Mouse (Mus musculus): ENCODE measurements around the gene Rora. TPM values are rescaled to one million over a fixed set of nuclear protein-coding genes. Genes with fewer than 3 reads are reported as not detected.

Rora gene
- polyA plus RNA-seq, 1 experiment from 2014 or later: 12.6 TPM

DNA sequence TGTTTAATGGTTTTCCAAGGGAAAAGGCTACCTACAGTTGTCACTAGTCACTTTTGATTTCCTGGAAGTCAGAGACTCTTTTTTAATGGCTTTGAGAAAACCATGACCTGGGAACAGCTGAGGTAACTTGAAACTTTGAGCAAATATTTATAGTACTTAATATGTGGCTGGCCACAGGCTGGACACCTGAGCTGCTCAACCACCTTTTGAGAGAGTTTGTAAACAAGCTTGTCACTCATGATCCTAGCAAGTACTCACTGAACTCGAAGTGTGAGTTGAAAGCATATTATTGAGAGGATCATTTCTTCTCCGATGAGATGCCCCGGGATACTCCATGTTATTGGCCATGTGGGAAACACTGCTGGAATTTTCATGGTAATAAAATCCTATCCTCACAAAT lies 353.1 kb downstream of the Rora start:
- Histone ChIP-seq H3K27ac (no peak overlapping the region), H3K9ac (no peak overlapping the region), H3K4me2 (no peak overlapping the region), H3K4me1 (no peaks in the 10 kb centered on the region), H3K4me3 (no peak overlapping the region), H3K27me3 (no peaks in the 10 kb centered on the region), H3K36me3 (ENCODE audit: poor library complexity, severe bottlenecking) (no peaks in the 10 kb centered on the region), H3K9me3 (replicated peaks) (no peaks in the 10 kb centered on the region)
- ATAC-seq: no peak
- 83% methylated on average over 3 of the region's 3 CpGs for WGBS

DNA sequence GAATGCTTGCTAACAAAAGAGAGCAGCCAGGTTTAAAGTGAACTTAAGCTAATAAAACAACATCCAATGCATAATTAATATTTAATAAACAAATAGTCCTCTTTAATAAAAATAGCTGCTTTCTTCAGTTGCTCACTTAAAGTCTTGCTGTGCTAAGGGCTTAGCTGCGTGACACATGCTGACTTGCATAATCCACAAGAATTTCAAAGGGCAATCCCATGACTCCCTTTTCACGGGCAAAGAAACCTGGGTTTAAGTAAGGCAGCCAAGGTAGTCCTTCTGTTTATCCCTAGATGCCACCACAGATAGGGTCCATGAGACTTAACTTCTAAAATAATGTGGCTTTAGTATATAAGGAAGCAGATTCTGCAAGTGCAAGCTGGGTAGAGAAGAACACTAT lies 355.1 kb downstream of the Rora start:
- Histone ChIP-seq H3K27ac (no peak overlapping the region), H3K4me2 (no peak overlapping the region), H3K9me3 (replicated peaks) (no peaks in the 10 kb centered on the region), H3K27me3 (no peaks in the 10 kb centered on the region), H3K9ac (no peak overlapping the region), H3K36me3 (ENCODE audit: poor library complexity, severe bottlenecking) (no peaks in the 10 kb centered on the region), H3K4me3 (no peak overlapping the region), H3K4me1 (peaks cover 3% of the 10 kb centered on the region; the same call in 1 of the 2 replicates)
- no peak for ATAC-seq
- 63% methylated on average over 2 of the region's 2 CpGs for WGBS

DNA sequence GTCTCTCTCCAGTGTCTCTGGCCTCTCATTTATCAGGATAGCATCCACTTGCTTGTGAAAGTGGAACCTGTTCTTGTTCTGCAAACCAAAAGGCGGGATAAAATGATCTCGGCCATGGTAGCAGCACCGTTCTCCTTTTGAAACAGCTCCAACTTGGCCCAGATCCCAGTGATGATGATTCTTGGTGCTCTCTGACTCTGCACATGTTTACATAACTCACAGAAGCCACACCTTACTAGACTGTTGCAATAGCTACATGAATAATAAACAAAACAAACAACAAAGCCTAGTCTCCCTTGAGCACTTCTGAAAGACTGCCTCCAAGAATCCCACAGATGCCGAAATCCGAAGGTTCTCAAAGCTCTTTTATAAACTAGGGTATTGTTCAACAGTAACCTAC lies 357.3 kb downstream of the Rora start:
- no peak for ATAC-seq
- H3K9me3 ChIP-seq (replicated peaks): no peaks in the 10 kb centered on the region
- no peaks in the 10 kb centered on the region for H3K36me3 ChIP-seq (ENCODE audit: poor library complexity, severe bottlenecking)
- H3K4me3 ChIP-seq: no peak overlapping the region
- peaks cover 3% of the 10 kb centered on the region; the same call in 1 of the 2 replicates for H3K4me1 ChIP-seq
- no peak overlapping the region for H3K27ac ChIP-seq
- 70% methylated on average over 5 of the region's 5 CpGs for WGBS
- H3K4me2 ChIP-seq: no peak overlapping the region
- no peaks in the 10 kb centered on the region for H3K27me3 ChIP-seq
- H3K9ac ChIP-seq: no peak overlapping the region

DNA sequence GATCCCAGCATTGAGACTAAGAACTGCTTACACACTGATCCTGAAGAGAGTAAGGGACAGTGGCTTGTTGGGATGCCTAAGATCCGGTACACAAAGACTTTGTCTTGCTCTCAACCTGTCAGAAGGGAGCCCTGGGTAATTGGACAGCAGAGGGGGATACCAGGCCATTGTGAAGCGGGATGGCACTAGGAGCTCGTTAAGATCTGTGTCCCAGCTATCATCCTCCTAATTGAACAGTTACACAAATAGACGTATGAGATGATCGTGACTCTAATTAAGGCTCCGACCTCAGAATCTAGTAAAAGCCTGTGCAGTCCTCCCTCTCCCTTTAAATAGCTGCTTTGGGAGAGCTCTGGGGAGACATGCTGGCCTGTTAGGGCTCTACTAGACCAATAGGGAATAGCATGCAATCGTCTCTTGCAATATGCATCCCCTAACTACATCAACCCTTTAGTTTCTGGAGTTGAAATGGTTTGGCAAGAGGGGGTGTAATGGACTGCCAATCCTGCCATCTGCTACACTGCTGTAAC lies 359.7 kb downstream of the Rora start:
- no peak overlapping the region for H3K4me3 ChIP-seq
- no peaks in the 10 kb centered on the region for H3K36me3 ChIP-seq (ENCODE audit: poor library complexity, severe bottlenecking)
- peaks cover 3% of the 10 kb centered on the region; the same call in 1 of the 2 replicates for H3K4me1 ChIP-seq
- H3K27ac ChIP-seq: no peak overlapping the region; the same call in 1 of the 2 replicates
- no peaks in the 10 kb centered on the region for H3K9me3 ChIP-seq (replicated peaks)
- no peaks in the 10 kb centered on the region for H3K27me3 ChIP-seq
- ATAC-seq: peak; percentile 36; the same call in 1 of the 2 replicates
- 22% methylated on average over 7 of the region's 7 CpGs for WGBS
- no peak overlapping the region for H3K4me2 ChIP-seq
- no peak overlapping the region for H3K9ac ChIP-seq

DNA sequence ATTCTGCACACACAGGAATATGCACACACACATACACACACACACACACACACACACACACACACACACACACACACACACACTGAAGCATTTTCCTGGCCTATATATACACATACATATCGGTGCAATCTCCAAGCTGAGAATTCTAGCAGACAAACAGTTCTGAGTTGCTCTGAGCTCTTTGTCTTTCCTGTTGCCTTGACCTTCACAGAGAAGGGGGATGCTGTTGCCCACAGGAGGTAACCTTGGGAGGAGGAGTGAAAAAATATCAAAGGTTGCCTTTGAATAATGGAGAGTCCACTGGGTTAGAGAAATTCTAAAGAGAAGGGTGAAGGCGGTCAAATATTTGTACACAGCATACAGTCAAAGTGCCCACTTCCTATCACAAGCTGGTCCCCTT lies 360.6 kb downstream of the Rora start:
- no peaks in the 10 kb centered on the region for H3K9me3 ChIP-seq (replicated peaks)
- WGBS: 86% methylated on average over 2 of the region's 2 CpGs

DNA sequence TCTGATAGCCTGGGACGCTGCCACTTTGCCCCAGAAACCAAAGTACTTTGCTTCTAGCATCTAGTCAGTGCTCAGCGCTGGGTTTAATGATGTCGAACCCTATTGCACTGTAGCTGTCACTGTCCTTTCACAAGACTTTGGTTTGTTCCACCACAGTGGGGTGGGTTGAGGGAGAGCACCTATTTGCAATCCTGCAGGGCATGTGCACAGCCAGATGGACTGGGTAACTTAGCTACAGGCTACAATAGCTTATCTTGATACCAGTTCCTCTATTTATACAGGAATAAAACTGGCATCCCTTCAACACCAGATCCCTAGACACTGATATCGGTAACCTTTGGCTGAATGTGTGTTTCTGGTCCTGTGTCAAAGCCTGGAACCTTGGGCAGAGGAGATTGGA lies 366.8 kb downstream of the Rora start:
- 88% methylated on average over 4 of the region's 4 CpGs for WGBS
- no peaks in the 10 kb centered on the region for H3K9me3 ChIP-seq (replicated peaks)
- no peak for ATAC-seq

More for the DNA sequence above, 360.6 kb downstream of the Rora start:
- Histone ChIP-seq H3K9ac (no peak overlapping the region), H3K27me3 (no peaks in the 10 kb centered on the region), H3K27ac (no peak overlapping the region), H3K4me3 (no peak overlapping the region), H3K4me1 (peaks cover 3% of the 10 kb centered on the region; the same call in 1 of the 2 replicates), H3K4me2 (no peak overlapping the region), H3K36me3 (ENCODE audit: poor library complexity, severe bottlenecking) (no peaks in the 10 kb centered on the region)
- ATAC-seq: no peak

DNA sequence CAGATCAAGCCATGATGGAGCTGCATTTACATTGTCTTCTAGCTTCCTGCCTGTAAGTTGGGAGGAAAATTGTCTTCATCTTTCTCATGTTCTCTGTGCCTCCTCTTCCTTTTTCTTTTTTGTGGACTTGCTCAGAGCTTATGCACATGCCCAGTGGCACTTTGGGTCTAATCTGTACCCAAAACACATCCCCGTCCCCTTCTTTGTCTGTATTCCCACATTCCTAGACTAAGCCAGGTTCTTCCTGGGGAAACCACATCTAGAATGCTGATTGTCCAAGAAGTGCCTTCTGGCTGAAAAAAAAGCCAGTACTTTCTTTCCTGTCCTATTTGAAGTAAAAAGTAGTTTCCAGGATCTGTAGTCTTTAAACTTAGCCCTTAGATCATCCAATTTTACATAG lies 367.9 kb downstream of the Rora start:
- Histone ChIP-seq H3K4me2 (no peak overlapping the region), H3K9me3 (replicated peaks) (no peaks in the 10 kb centered on the region), H3K27ac (no peak overlapping the region), H3K9ac (no peak overlapping the region), H3K4me1 (no peaks in the 10 kb centered on the region), H3K36me3 (ENCODE audit: poor library complexity, severe bottlenecking) (no peaks in the 10 kb centered on the region), H3K4me3 (no peak overlapping the region), H3K27me3 (no peaks in the 10 kb centered on the region)
- 88% methylated on average over 1 of the region's 1 CpGs for WGBS
- ATAC-seq: no peak

More for the DNA sequence above, 366.8 kb downstream of the Rora start:
- no peak overlapping the region for H3K4me3 ChIP-seq
- H3K27ac ChIP-seq: no peak overlapping the region
- H3K4me1 ChIP-seq: no peaks in the 10 kb centered on the region
- no peak overlapping the region for H3K4me2 ChIP-seq
- no peaks in the 10 kb centered on the region for H3K36me3 ChIP-seq (ENCODE audit: poor library complexity, severe bottlenecking)
- no peak overlapping the region for H3K9ac ChIP-seq
- H3K27me3 ChIP-seq: no peaks in the 10 kb centered on the region

DNA sequence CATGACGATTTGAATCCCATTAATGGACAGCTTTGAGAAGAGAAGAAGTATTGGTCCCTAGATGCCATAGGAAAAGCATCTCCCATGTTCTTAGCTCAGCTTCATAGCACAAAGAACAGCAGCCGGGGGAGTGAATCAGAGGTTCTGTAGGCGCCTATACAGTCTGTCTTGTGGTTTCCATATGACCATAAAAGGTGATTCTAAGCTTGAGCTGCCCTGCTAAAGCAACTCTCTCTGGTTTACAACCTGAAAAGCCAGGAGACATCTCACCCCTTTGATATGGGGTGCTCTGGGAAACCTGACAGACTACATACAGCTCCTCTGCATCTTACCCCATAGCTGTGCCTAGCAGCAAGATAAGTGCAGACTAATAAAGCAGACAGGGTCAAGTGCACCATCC lies 369.7 kb downstream of the Rora start:
- Histone ChIP-seq H3K27ac (no peak overlapping the region), H3K27me3 (no peaks in the 10 kb centered on the region), H3K9ac (no peak overlapping the region), H3K4me2 (no peak overlapping the region), H3K36me3 (ENCODE audit: poor library complexity, severe bottlenecking) (no peaks in the 10 kb centered on the region), H3K4me1 (no peaks in the 10 kb centered on the region), H3K9me3 (replicated peaks) (no peaks in the 10 kb centered on the region), H3K4me3 (no peak overlapping the region)
- ATAC-seq: no peak
- 95% methylated on average over 3 of the region's 3 CpGs for WGBS

DNA sequence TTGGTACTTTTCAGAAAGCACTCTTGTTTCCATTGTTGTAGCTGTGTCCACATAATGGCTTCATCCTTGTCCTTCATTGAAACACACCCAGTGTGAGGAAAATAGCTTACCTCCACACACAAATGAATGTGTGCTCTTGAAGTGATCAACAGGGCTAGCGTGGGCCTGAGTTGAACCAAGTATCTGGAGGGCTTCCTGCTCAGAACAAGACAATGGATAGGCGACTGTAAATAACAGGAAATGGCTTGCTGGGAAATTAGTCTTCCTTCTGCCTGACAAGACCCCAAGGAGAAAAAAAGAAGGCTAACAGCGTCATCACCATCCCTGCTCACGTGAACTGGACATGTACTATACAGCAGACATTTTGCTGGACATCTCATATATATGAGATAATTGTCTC lies 374.6 kb downstream of the Rora start:
- no peaks in the 10 kb centered on the region for H3K27me3 ChIP-seq
- no peaks in the 10 kb centered on the region for H3K9me3 ChIP-seq (replicated peaks)
- no peaks in the 10 kb centered on the region for H3K36me3 ChIP-seq (ENCODE audit: poor library complexity, severe bottlenecking)
- H3K27ac ChIP-seq: no peak overlapping the region
- H3K4me2 ChIP-seq: no peak overlapping the region
- H3K4me1 ChIP-seq: no peaks in the 10 kb centered on the region
- ATAC-seq: no peak
- no peak overlapping the region for H3K9ac ChIP-seq
- 74% methylated on average over 4 of the region's 4 CpGs for WGBS
- no peak overlapping the region for H3K4me3 ChIP-seq

DNA sequence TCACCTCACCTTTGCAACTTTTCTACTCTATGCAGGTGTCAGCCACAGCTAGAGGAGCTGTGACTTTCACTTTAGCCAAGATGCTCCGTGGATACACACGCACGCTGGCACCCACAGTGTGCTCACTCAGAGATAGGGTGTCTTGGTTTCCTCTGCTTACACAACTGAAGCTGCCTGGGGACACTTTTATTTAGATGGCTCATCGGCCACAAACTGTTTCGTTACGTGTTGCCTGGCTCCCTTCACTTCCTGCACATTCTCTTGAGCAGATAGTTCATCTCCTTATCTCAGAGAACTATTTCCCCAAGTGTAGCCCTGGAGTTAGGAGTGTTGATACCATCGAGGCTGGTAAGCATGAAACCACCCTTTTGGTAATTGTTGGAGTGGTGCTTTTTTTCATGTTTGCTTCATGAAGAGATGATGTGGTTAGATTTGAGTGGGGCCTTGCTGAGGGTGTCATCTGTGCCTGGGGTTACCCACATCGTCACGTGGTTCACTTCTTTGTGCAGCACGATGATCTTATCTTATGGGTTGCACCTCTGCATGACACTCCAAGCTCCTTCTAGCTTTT lies 380.8 kb downstream of the Rora start:
- ATAC-seq: no peak
- Histone ChIP-seq H3K27me3 (no peaks in the 10 kb centered on the region), H3K9me3 (replicated peaks) (0 out of 2 replicates have a peak, but pooled peaks cover 3% of the 10 kb centered on the region), H3K4me3 (no peak overlapping the region), H3K4me2 (no peak overlapping the region), H3K27ac (no peak overlapping the region), H3K36me3 (ENCODE audit: poor library complexity, severe bottlenecking) (no peaks in the 10 kb centered on the region), H3K9ac (no peak overlapping the region), H3K4me1 (no peaks in the 10 kb centered on the region)
- 93% methylated on average over 10 of the region's 10 CpGs for WGBS

DNA sequence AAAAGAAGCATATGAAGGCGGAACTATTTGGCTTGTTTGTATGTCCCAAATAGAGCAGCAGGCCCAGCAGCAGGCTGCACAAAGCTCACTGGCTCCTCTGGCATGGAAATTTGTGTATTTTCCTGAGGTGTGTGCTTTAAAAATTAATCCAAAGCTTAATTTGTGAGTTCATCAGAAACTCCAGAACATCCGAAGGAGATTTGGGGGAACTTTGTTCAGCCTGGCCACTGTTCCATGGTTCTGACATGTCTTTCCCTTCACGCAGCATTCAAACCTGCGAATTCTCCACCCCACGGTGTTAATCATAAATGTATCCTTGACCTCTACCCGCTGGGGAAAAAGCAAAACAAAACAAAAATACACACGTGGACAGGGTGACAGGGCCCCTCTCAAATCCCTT lies 381.9 kb downstream of the Rora start:
- Histone ChIP-seq H3K9me3 (replicated peaks) (0 out of 2 replicates have a peak, but pooled peaks cover 3% of the 10 kb centered on the region), H3K27me3 (no peaks in the 10 kb centered on the region), H3K4me2 (no peak overlapping the region), H3K9ac (no peak overlapping the region), H3K4me3 (no peak overlapping the region), H3K36me3 (ENCODE audit: poor library complexity, severe bottlenecking) (no peaks in the 10 kb centered on the region), H3K4me1 (no peaks in the 10 kb centered on the region), H3K27ac (no peak overlapping the region)
- 83% methylated on average over 7 of the region's 7 CpGs for WGBS
- ATAC-seq: no peak

DNA sequence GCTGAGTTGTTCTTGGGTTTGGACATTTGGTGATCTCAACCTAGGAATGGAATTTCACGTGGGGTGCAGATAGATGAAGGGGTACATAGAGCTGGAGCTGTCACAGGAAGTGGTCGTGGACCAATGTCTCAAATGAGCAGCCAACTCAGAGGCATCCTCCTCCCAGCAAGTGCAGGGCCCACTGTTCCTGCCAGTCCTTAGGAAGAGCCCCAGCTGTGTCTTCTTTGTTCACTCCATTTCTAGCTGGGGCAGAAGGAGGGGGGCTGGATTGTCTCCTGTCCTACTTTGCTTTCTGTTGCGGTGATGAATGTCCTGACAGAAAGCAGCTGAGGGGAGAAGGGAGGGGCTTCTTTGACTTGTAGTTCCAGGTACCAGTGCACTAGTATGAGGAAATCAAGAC lies 382.7 kb downstream of the Rora start:
- 48% methylated on average over 3 of the region's 3 CpGs for WGBS
- Histone ChIP-seq H3K9me3 (replicated peaks) (0 out of 2 replicates have a peak, but pooled peaks cover 3% of the 10 kb centered on the region), H3K4me3 (no peak overlapping the region), H3K36me3 (ENCODE audit: poor library complexity, severe bottlenecking) (no peaks in the 10 kb centered on the region), H3K27ac (no peak overlapping the region), H3K9ac (no peak overlapping the region), H3K4me1 (no peaks in the 10 kb centered on the region), H3K4me2 (no peak overlapping the region), H3K27me3 (no peaks in the 10 kb centered on the region)
- ATAC-seq: no peak
